Mouse (Mus musculus) liver, embryonic 14 days (tissue): ENCODE measurements around the gene Gm10061. TPM values are rescaled to one million over a fixed set of nuclear protein-coding genes. Genes with fewer than 3 reads are reported as not detected.

Source experiments
- polyA plus RNA-seq: library from polyadenylated mRNA; depleted of rRNA; stranded (reverse); fragments of >200 nt; gene quantifications from 2 replicates; pipeline ENCODE4 v1.2.3, GENCODE M21; 2012; rRNA removed

Gene Gm10061
- polyA plus RNA-seq = not detected in 2 replicates

GRCm38 (mm10) chr16:89150786-89151185, at the start of gene Gm10061:
Gm10061 (plus strand) TSS chr16:89151086.

GRCm38 (mm10) chr16:89140551-89140950, 10.3 kb upstream of the Gm10061 start, which contains the start of gene Gm6358:
Gm6358 (plus strand) TSS chr16:89140851.

GRCm38 (mm10) chr16:89157652-89158051, 6.8 kb downstream of the Gm10061 start, which contains the start of gene Gm9789:
Gm9789 (plus strand) TSS chr16:89157952.

GRCm38 (mm10) chr16:89169190-89169589, 18.3 kb downstream of the Gm10061 start, which contains the start of gene Gm7735:
Gm7735 (plus strand) TSS chr16:89169490.

DNA sequence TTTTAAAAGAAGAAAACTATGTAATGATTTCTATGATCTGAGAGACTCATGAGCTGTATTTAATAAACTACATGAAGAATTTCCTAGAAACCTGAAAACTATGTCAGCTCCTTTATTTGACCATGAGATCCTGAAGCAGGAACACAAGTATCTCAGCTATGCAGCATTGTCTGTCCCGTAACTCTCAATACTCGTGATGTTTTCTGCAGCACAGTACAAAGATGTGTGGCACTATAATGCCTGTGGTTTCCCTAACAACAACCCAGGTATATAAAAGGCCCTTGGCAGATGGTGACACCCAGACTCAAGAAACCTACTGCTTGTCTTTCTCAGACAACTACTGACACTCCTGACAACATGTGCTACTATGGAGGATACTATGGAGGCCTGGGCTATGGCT, 23.5 kb downstream of the Gm10061 start, which contains the start of gene 1110057P08Rik:
1110057P08Rik (plus strand) TSS at position 301 of the 400 bp plus-strand sequence.

Other genes with a start within 250 kb of the Gm10061 start
- not detected in 2 replicates for gene Krtap19-9b, start 218.8 kb upstream of the Gm10061 start, polyA plus RNA-seq
- gene Krtap16-3, start 188.2 kb upstream of the Gm10061 start, polyA plus RNA-seq = not detected in 2 replicates
- gene Krtap22-2, start 140.3 kb upstream of the Gm10061 start, polyA plus RNA-seq = not detected in 2 replicates
- gene Gm10229, start 135.8 kb upstream of the Gm10061 start, polyA plus RNA-seq = not detected in 2 replicates
- gene Krtap6-1, start 119.4 kb upstream of the Gm10061 start, polyA plus RNA-seq = not detected in 2 replicates
- not detected in 2 replicates for gene Gm10228, start 109.6 kb upstream of the Gm10061 start, polyA plus RNA-seq
- gene Krtap6-5, start 103.2 kb upstream of the Gm10061 start, polyA plus RNA-seq = not detected in 2 replicates
- gene 1110025L11Rik, start 87.1 kb upstream of the Gm10061 start, polyA plus RNA-seq = not detected in 2 replicates
- not detected in 2 replicates for gene Krtap6-3, start 67.1 kb upstream of the Gm10061 start, polyA plus RNA-seq
- gene Gm6358, start 10.2 kb upstream of the Gm10061 start, polyA plus RNA-seq = not detected in 2 replicates
- not detected in 2 replicates for gene Gm9789, start 6.9 kb downstream of the Gm10061 start, polyA plus RNA-seq
- not detected in 2 replicates for gene Gm7735, start 18.4 kb downstream of the Gm10061 start, polyA plus RNA-seq
- gene 1110057P08Rik, start 23.6 kb downstream of the Gm10061 start, polyA plus RNA-seq = not detected in 2 replicates
- gene Krtap20-2, start 54.8 kb downstream of the Gm10061 start, polyA plus RNA-seq = not detected in 2 replicates